Mouse (Mus musculus) kidney, adult 2 months (tissue): ENCODE data around the gene Stk4. TPM values are rescaled to one million over a fixed set of nuclear protein-coding genes. Genes with fewer than 3 reads are reported as not detected.
A peak's percentile ranks its signal among the peaks of the same experiment; 100 is the strongest.

Source experiments
- DNase-seq: peaks from one replicate; pipeline ENCODE4 v3.0.0; 2021
- H3K27ac ChIP-seq: fragments of 200-500 bp; 2 replicates; pipeline ENCODE4 v1.5.1; 2012; ENCODE audit warnings: low read depth, low read length, control low read depth, inconsistent platforms; ENCODE audit not compliant: insufficient read depth
- H3K27me3 ChIP-seq: fragments of 200-500 bp; replicated peaks from 2 replicates; pipeline ENCODE4 v1.6.1; 2012; ENCODE audit warnings: mild to moderate bottlenecking, moderate library complexity, low read length, inconsistent platforms; ENCODE audit not compliant: control insufficient read depth, insufficient read depth
- H3K36me3 ChIP-seq: fragments of 200-500 bp; 2 replicates; pipeline ENCODE4 v1.6.1; 2012; ENCODE audit warnings: mild to moderate bottlenecking, moderate library complexity, low read length, inconsistent platforms; ENCODE audit not compliant: control insufficient read depth, insufficient read depth
- H3K4me1 ChIP-seq: fragments of 200-500 bp; 2 replicates; pipeline ENCODE4 v1.6.1; 2011; ENCODE audit warnings: low read length; ENCODE audit not compliant: control insufficient read depth, insufficient read depth
- H3K4me3 ChIP-seq: fragments of 200-500 bp; 2 replicates; pipeline ENCODE4 v1.5.1; 2011; ENCODE audit warnings: mild to moderate bottlenecking, low read depth, low read length, control low read depth; ENCODE audit not compliant: insufficient read depth
- CTCF ChIP-seq: fragments of 200-500 bp; conservative IDR thresholded peaks from 2 replicates; pipeline ENCODE4 v1.5.1; 2011; ENCODE audit warnings: low read depth, mild to moderate bottlenecking, control low read depth, low read length, moderate library complexity, mixed read lengths; ENCODE audit not compliant: insufficient read depth, insufficient read length
- POLR2A ChIP-seq: fragments of 200-500 bp; IDR thresholded peaks from one replicate; pipeline ENCODE4 v1.6.1; 2011; ENCODE audit warnings: low read depth, low read length, control low read depth
- WGBS: fragments of 180-500 bp; shearing (Covaris S2); methylation state at CpG from one replicate; pipeline ENCODE4 v1.1.7; 2018; 5-methylcytosine and 5-hydroxymethylcytosine counted together
- polyA plus RNA-seq: library from polyadenylated mRNA; depleted of rRNA; stranded (reverse); fragments of >200 nt; gene quantifications from 2 replicates; pipeline ENCODE4 v1.2.3, GENCODE M21; 2012

The Stk4 gene
- polyA plus RNA-seq, 1 experiment, result 13.0 TPM

DNA sequence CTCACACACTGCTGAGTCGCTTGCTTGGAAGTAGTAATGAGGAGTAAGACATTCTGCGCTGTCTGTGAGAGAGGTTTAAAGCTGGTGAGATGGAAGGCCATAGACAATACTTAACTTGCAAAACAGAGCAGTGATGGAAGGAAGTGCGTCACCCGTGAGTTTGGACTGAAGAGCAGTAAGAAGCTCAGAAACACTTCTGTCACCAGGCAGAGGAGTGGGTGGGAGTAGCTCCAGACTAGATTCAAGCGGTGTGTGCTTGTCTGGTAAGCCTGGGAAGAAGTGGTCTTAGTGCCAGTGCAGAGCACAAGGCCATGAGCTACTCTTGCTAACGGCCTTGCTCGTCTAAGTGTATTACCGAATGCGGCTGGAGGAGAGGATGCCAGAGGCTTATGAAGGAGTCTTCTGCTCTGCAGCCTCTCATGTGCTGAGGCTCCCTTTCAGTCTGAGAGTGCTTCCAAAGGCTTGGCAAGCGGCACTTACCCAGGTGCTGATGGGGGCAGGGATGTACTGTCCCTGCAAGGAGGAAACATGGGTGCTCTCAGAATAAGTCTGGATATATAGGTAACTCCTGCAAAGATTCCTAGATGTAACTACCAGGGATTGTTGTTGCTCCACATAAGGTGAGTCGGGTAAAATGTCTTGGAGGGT, 28.6 kb downstream of the Stk4 start:
- no peaks in the 10 kb centered on the region for H3K27me3 ChIP-seq
- H3K27ac ChIP-seq, result no peak overlapping the region
- H3K36me3 ChIP-seq, result peaks cover 3% of the 10 kb centered on the region
- no peaks in the 10 kb centered on the region for H3K4me1 ChIP-seq
- DNase-seq, result no peak
- no peak overlapping the region for H3K4me3 ChIP-seq
- 93% methylated on average over 11 of the region's 11 CpGs for WGBS
- no peak for TF ChIP-seq POLR2A
- no peak for TF ChIP-seq CTCF

DNA sequence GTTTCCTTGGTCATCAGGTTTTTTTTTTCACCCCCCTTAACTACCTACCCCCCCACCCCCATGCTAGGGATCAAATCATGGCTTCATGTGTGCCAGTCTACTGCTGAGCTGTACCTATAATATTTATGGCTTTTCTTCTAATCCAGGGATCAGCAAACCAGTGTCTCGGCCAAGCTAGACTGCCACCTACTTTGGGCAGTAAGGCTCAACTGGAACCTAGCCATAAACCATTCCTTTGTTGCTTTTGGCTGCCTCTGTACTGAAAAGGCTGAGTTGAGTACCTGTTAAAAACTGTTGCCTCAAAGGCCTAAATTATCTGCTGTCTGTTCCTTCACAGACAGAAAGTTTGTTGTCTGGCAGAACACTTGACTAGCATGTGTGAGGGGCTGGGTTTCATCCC, 31.8 kb downstream of the Stk4 start:
- H3K27me3 ChIP-seq, result no peaks in the 10 kb centered on the region
- H3K4me1 ChIP-seq, result no peaks in the 10 kb centered on the region
- no peak for TF ChIP-seq CTCF
- no peak for TF ChIP-seq POLR2A
- no peak overlapping the region for H3K4me3 ChIP-seq
- DNase-seq, result no peak
- H3K27ac ChIP-seq, result no peak overlapping the region
- 53% methylated on average over 1 of the region's 1 CpGs for WGBS
- H3K36me3 ChIP-seq, result peaks cover 3% of the 10 kb centered on the region

DNA sequence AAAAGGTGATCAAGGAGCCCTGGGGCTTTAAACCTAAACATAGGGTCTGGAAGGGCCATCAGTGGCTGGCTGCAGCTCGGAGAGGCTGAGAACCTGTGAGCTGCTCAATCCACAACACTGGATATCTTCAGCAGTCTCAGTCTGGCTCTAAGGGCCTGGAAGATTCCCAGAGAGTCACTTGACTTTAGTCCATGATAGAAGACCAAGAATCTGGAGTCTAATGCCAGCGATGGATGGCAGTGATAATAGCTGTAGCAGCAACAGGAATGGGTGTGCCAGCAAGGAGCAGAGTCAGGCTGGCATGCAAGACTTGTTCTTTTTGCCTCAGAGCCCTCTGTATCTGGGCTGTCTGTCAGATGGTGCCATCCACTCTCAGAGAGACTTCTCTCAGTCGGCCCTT, 32.2 kb downstream of the Stk4 start:
- TF ChIP-seq CTCF, result no peak
- no peak for TF ChIP-seq POLR2A
- H3K36me3 ChIP-seq, result peaks cover 3% of the 10 kb centered on the region
- H3K4me1 ChIP-seq, result no peaks in the 10 kb centered on the region
- no peak for DNase-seq
- H3K4me3 ChIP-seq, result no peak overlapping the region
- H3K27ac ChIP-seq, result no peak overlapping the region
- WGBS, result 86% methylated on average over 3 of the region's 3 CpGs
- H3K27me3 ChIP-seq, result no peaks in the 10 kb centered on the region

DNA sequence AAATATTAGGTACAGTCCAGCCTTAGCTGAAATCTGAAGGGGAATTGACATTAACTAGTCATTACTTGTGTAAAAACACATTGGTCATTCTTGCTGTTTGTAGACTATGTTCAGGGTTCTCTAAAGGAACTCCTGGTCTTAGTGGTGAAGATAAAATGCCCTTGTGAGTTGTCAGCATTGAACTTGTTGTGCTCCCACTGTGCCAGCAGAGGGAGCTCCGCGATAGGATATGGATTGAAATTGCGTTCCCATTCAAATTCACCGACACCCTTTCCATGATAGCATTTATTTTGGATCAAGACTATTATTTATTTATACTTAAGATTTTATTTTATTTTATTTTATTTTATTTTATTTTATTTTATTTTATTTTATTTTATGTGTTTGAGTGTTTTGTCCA, 33.4 kb downstream of the Stk4 start:
- Histone ChIP-seq H3K27me3 (no peaks in the 10 kb centered on the region), H3K4me1 (no peaks in the 10 kb centered on the region), H3K36me3 (peaks cover 3% of the 10 kb centered on the region), H3K4me3 (no peak overlapping the region), H3K27ac (no peak overlapping the region)
- no peak for TF ChIP-seq POLR2A
- TF ChIP-seq CTCF, result peak; percentile 89
- peak; percentile 69 for DNase-seq
- 24% methylated on average over 4 of the region's 4 CpGs for WGBS

DNA sequence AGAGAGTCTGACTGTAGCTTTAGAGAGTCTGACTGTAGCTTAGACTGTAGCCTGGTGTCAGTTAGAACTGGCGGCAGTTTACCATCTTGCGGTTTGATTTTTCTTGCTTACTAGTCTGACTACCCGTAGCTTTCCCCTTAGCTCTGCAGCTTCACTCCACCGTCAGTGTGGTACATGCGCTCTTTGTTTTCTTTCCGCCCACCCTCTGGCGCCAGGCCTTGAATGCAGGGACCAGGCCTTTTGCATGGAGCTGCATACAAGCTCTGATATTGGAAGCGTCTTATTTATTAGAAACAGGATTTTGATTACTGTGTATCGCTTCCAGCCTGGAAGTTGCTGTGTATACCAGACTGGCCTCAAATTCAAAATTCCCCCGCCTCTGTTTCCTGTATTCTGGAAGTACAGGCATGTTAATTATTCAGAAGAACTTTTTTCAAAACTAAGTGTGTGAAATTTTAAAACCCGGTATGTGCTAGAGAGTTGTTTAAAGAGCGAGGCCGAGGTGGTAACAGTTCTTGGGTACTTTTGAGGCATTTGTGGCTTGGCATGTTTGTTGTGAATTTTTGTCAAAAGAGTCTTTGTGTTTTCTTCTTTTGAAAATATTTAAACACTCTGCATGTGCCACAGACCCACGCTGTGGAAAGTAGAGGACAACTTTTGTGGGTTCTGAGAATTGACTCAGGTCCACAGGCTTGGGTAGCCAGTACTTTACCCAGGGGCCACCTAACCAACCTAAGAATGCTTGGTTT, 36.3 kb downstream of the Stk4 start:
- no peak for DNase-seq
- WGBS, result 89% methylated on average over 14 of the region's 14 CpGs
- Histone ChIP-seq H3K27me3 (no peaks in the 10 kb centered on the region), H3K27ac (no peak overlapping the region), H3K4me1 (no peaks in the 10 kb centered on the region), H3K36me3 (peaks cover 2% of the 10 kb centered on the region; the same call in 1 of the 2 replicates), H3K4me3 (no peak overlapping the region)
- TF ChIP-seq POLR2A (no peak), CTCF (no peak)

DNA sequence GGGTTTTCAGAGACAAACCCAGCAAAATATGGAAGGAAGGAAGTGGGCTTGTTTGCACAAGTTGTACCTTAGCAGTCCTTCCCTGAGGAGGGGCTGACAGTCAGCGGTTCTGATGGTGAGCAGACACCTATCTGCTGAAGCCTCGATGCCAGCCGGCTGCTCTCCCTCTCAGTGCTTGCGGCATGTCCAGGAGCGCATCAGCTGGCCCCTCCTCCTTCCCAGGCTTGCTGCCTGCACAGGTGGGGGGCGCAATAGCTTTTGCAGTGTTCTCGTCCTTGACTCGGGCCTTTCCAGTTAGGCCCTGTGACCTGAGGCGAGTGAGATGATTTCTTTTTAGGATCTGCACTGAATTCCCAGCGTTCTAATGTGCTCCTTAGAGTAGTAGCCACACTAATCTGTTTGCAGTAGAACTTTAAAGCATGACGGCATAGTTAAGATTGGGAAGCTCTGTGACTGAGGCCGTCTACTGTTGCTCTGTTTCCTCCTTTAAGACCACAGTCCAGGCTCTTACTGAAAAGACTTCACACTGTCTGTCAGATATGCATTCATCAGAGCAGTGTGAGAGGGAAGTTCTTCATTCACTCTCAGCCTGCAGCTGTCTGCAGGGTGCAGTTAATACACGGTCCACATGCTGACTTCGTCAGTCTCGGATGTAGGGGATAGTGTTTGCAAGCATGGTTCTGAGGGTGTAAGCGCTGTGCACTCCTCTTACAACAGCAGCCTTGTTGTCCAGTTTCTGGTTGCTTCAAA, 37.2 kb downstream of the Stk4 start:
- no peak overlapping the region for H3K4me3 ChIP-seq
- H3K36me3 ChIP-seq, result peaks cover 2% of the 10 kb centered on the region; the same call in 1 of the 2 replicates
- no peak overlapping the region for H3K27ac ChIP-seq
- no peak for DNase-seq
- H3K27me3 ChIP-seq, result no peaks in the 10 kb centered on the region
- no peaks in the 10 kb centered on the region for H3K4me1 ChIP-seq
- WGBS, result 88% methylated on average over 16 of the region's 16 CpGs
- TF ChIP-seq CTCF (no peak), POLR2A (no peak)

DNA sequence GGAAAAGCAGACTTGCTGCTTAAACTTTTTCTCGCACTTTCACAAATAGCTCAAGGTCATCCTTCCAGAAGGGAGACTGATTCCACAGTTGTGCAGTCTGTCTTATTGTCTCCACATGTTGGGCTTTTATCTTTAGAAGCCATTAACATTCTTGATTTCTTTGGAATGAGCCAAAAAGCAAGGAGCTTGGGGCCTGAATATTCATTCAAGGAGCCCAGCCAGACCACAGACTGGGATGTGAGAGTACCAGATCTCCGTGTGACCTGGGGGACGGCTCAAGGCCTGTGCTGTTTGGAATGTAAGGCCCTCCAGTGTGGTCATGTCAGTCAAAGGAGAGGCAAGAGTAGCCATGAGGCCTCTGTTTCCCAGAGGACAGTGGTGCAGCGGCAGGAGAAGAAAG, 38.4 kb downstream of the Stk4 start:
- H3K4me1 ChIP-seq, result no peaks in the 10 kb centered on the region
- no peak for DNase-seq
- no peak for TF ChIP-seq CTCF
- H3K36me3 ChIP-seq, result peaks cover 2% of the 10 kb centered on the region; the same call in 1 of the 2 replicates
- no peak overlapping the region for H3K27ac ChIP-seq
- no peaks in the 10 kb centered on the region for H3K27me3 ChIP-seq
- no peak overlapping the region for H3K4me3 ChIP-seq
- 76% methylated on average over 4 of the region's 4 CpGs for WGBS
